Mouse (Mus musculus) heart, embryonic 15.5 days (tissue): ENCODE measurements around the gene Glp2r. TPM values are rescaled to one million over a fixed set of nuclear protein-coding genes. Genes with fewer than 3 reads are reported as not detected.

Source experiments
- ATAC-seq: fragments of 200-750 bp; cut with Nextera tagmentation; replicated peaks from 2 replicates; pipeline ENCODE4 v1.8.0; 2017; ENCODE audit warnings: low read depth, moderate TSS enrichment; ENCODE audit not compliant: insufficient number of reproducible peaks, insufficient read depth, low FRiP score
- H3K27ac ChIP-seq: fragments of 300-500 bp; sonication (generic); 2 replicates; pipeline ENCODE4 v1.5.1; 2015; ENCODE audit warnings: mild to moderate bottlenecking, inconsistent platforms
- H3K27me3 ChIP-seq: fragments of 300-500 bp; sonication (generic); 2 replicates; pipeline ENCODE4 v1.6.1; 2015; ENCODE audit warnings: inconsistent platforms
- H3K36me3 ChIP-seq: fragments of 300-500 bp; sonication (generic); 2 replicates; pipeline ENCODE4 v1.6.1; 2015; ENCODE audit warnings: mild to moderate bottlenecking, inconsistent platforms
- H3K4me1 ChIP-seq: fragments of 300-500 bp; sonication (generic); replicated peaks from 2 replicates; pipeline ENCODE4 v1.6.1; 2015; ENCODE audit warnings: inconsistent platforms
- H3K4me2 ChIP-seq: fragments of 300-500 bp; sonication (generic); 2 replicates; pipeline ENCODE4 v1.6.1; 2015; ENCODE audit warnings: inconsistent platforms, mild to moderate bottlenecking, moderate library complexity
- H3K4me3 ChIP-seq: fragments of 300-500 bp; sonication (generic); 2 replicates; pipeline ENCODE4 v1.5.1; 2015; ENCODE audit warnings: mild to moderate bottlenecking, inconsistent platforms
- H3K9ac ChIP-seq: fragments of 300-500 bp; sonication (generic); 2 replicates; pipeline ENCODE4 v1.6.1; 2015; ENCODE audit warnings: mild to moderate bottlenecking, inconsistent platforms
- H3K9me3 ChIP-seq: fragments of 300-500 bp; sonication (generic); replicated peaks from 2 replicates; pipeline ENCODE4 v1.6.1; 2016; ENCODE audit warnings: inconsistent platforms
- WGBS: fragments of 180-500 bp; shearing (Covaris S2); methylation state at CpG from one replicate; pipeline ENCODE4 v1.1.7; 2015; ENCODE audit warnings: mixed read lengths; 5-methylcytosine and 5-hydroxymethylcytosine counted together
- polyA plus RNA-seq: library from polyadenylated mRNA; unstranded; fragments of >200 nt; fragmentation: Nextera tagmentation; extraction: Ambion mirVana; gene quantifications from 2 replicates; pipeline ENCODE4 v1.2.1, GENCODE M21; 2015

Gene Glp2r
- polyA plus RNA-seq, 1 experiment from 2014 or later: not detected

DNA sequence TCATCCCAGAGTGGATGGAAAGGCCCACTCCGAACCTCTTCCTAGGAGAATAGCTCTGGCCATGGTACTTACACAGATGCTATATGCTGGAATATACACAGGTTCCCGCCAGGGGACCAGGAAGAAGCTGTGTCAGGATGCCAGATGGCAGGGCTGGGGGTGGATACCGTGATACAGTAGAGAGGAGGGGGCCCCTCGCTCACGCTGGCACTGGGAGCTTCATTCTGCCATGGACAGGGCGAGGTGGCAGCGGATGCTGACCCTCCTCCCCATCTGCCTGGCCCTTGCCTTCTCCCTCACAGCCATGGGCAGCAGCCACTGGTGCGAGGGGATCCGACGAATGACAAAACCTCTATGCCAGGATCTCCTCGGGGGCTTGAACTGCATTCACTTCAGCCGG, 3.4 kb upstream of the Glp2r start, which contains the start of gene Gsg1l2:
Gsg1l2 (plus strand) TSS at position 230 of the 400 bp plus-strand sequence.
- H3K4me2 ChIP-seq: no peak within 1 kb of the TSS
- 79% methylated on average over 12 of the region's 12 CpGs for WGBS
- H3K27ac ChIP-seq: no peak within 1 kb of the TSS
- no peak for ATAC-seq
- H3K36me3 ChIP-seq: no peaks in the 10 kb centered on the region
- no peaks in the 10 kb centered on the region for H3K27me3 ChIP-seq
- H3K9me3 ChIP-seq: no peaks in the 10 kb centered on the region
- no peak within 1 kb of the TSS for H3K4me3 ChIP-seq
- no peak within 1 kb of the TSS for H3K9ac ChIP-seq
- H3K4me1 ChIP-seq: no peaks in the 10 kb centered on the region; the same call in 1 of the 2 replicates

DNA sequence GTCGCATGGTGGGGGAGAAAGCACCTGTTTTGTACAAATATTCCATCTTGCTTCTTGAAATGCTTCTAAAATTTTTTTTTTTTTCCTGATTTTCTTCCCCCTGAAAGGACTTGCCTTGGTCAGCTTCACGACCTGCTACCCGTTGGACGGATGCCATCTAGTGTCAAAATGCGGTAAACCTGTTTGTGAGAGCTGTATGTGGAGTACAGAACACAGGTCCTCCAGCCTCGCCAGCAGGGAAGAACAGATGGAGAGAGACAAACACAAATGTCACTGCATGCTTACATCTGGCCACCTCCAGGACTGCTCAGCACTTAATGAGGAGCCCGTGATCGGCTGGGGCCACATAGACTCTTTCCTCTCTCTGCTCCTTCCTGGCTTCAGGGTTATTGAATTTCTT, 1.6 kb upstream of the Glp2r start:
- WGBS: 22% methylated on average over 8 of the region's 8 CpGs

DNA sequence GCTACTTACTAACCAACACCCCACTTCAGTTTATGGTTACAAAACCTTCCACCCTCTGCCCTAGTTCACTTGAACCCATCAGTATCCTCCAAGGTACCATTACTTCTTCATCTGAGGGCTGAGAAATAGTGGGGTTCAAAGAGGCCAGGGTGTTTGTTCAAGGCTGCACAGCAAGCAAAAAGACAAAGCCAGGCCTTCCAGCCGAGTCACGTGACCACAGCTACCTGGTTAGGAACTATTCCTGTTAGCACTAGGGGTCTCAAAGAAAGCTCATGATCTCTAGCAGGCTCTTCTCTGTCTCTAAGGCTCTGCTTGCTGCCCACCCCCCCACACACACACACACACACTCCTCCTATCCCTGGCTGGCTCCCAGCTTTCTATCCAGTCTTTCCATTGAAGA, 738 bp upstream of the Glp2r start:
- no peak overlapping the region for H3K4me3 ChIP-seq
- no peak overlapping the region for H3K4me2 ChIP-seq
- H3K4me1 ChIP-seq: no peaks in the 10 kb centered on the region; the same call in 1 of the 2 replicates
- H3K27me3 ChIP-seq: no peaks in the 10 kb centered on the region
- H3K9me3 ChIP-seq: no peaks in the 10 kb centered on the region
- WGBS: 69% methylated on average over 2 of the region's 2 CpGs
- ATAC-seq: no peak
- no peak overlapping the region for H3K27ac ChIP-seq
- H3K9ac ChIP-seq: no peak overlapping the region
- H3K36me3 ChIP-seq: no peaks in the 10 kb centered on the region

More for the DNA sequence above, 1.6 kb upstream of the Glp2r start:
- H3K4me1 ChIP-seq: no peaks in the 10 kb centered on the region; the same call in 1 of the 2 replicates
- H3K9ac ChIP-seq: no peak overlapping the region
- H3K36me3 ChIP-seq: no peaks in the 10 kb centered on the region
- H3K4me3 ChIP-seq: no peak overlapping the region
- H3K9me3 ChIP-seq: no peaks in the 10 kb centered on the region
- no peaks in the 10 kb centered on the region for H3K27me3 ChIP-seq
- ATAC-seq: no peak
- no peak overlapping the region for H3K27ac ChIP-seq
- H3K4me2 ChIP-seq: no peak overlapping the region

DNA sequence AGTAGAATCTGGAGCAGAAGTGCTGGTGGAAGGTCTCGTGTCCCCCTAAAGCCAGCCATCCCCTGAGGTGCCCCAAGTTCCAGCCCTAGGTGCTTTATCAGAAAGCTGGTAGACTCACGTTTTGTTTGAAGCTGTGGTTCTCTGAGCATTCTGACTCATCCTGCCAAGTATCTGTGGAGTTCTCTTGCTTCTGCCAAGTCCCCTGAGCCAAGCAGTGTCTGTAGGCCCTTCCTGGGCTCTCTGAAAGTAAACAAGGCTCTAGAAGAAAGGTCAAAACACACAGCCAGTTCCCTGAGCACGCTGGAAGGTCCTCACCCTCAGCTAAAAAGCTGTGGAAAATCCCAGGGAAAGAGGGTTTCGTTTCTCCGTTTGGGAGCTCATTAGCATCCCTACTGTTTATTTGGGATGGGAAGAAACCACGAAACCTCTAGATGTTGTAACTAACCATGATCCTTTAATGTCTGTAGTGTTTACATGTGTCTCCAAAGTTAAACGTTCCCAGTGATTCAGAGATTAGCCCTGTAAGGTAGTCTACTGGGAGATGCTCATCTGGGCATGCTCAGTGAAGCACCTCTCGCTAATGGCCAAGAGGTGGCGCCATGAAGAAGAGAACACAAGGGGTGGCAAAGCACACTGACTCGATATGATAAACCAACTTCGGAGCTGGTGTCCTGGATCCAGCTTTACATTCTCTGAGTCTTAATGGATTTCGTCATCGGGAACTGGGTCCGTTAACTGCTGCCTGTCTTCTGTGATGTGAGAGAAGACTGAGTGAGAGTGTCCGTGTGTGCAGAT, 13.4 kb downstream of the Glp2r start:
- H3K4me1 ChIP-seq: no peaks in the 10 kb centered on the region
- no peak overlapping the region for H3K4me2 ChIP-seq
- no peaks in the 10 kb centered on the region for H3K36me3 ChIP-seq
- WGBS: 63% methylated on average over 15 of the region's 15 CpGs
- ATAC-seq: no peak
- no peaks in the 10 kb centered on the region for H3K27me3 ChIP-seq
- H3K27ac ChIP-seq: no peak overlapping the region
- no peaks in the 10 kb centered on the region for H3K9me3 ChIP-seq
- H3K9ac ChIP-seq: no peak overlapping the region
- no peak overlapping the region for H3K4me3 ChIP-seq

GRCm38 (mm10) chr11:67756287-67756686, 14.7 kb downstream of the Glp2r start:
- no peak overlapping the region for H3K9ac ChIP-seq
- ATAC-seq: no peak
- H3K4me2 ChIP-seq: no peak overlapping the region
- no peaks in the 10 kb centered on the region for H3K9me3 ChIP-seq
- no peaks in the 10 kb centered on the region for H3K4me1 ChIP-seq
- H3K4me3 ChIP-seq: no peak overlapping the region
- no peaks in the 10 kb centered on the region for H3K36me3 ChIP-seq
- no peaks in the 10 kb centered on the region for H3K27me3 ChIP-seq
- no peak overlapping the region for H3K27ac ChIP-seq
- WGBS: 82% methylated on average over 1 of the region's 1 CpGs

DNA sequence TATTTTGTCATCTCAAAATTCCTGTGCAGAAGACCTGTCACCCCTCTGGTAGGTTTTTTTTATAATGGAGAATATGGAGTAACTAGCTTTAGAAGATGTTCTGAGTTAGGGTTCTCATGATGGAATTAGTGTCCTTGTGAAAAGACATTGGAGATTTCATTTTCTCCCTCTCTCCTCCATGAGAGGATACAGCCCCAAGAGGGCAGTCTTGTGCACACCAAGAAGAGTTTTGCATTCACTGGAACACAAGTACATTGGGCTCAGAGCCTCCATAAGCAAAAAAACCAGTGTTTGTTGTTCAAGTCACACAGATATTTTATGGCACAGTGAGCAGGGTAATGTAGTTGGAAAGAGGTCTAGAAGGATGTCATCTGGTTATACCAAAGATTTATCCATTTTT, 29.4 kb downstream of the Glp2r start:
- Histone ChIP-seq H3K36me3 (no peaks in the 10 kb centered on the region), H3K27ac (no peak overlapping the region), H3K27me3 (no peaks in the 10 kb centered on the region), H3K4me1 (no peaks in the 10 kb centered on the region), H3K4me2 (no peak overlapping the region), H3K9ac (no peak overlapping the region), H3K9me3 (no peaks in the 10 kb centered on the region), H3K4me3 (no peak overlapping the region)
- no peak for ATAC-seq

GRCm38 (mm10) chr11:67738846-67739490, 32.0 kb downstream of the Glp2r start:
- H3K4me3 ChIP-seq: no peak overlapping the region
- 86% methylated on average over 5 of the region's 5 CpGs for WGBS
- H3K9me3 ChIP-seq: no peaks in the 10 kb centered on the region
- H3K27ac ChIP-seq: no peak overlapping the region
- no peaks in the 10 kb centered on the region for H3K27me3 ChIP-seq
- H3K9ac ChIP-seq: no peak overlapping the region
- no peak overlapping the region for H3K4me2 ChIP-seq
- H3K4me1 ChIP-seq: no peaks in the 10 kb centered on the region
- no peak for ATAC-seq
- H3K36me3 ChIP-seq: no peaks in the 10 kb centered on the region

- no peak overlapping the region for H3K9ac ChIP-seq
- H3K27me3 ChIP-seq: no peaks in the 10 kb centered on the region
- no peak overlapping the region for H3K4me2 ChIP-seq
- H3K36me3 ChIP-seq: no peaks in the 10 kb centered on the region
- ATAC-seq: no peak
- WGBS: 76% methylated on average over 6 of the region's 6 CpGs
- no peak overlapping the region for H3K27ac ChIP-seq
- H3K4me3 ChIP-seq: no peak overlapping the region
- H3K4me1 ChIP-seq: no peaks in the 10 kb centered on the region
- no peaks in the 10 kb centered on the region for H3K9me3 ChIP-seq
Observed at GRCm38 (mm10) chr11:67738345-67738744, 32.6 kb downstream of the Glp2r start.

DNA sequence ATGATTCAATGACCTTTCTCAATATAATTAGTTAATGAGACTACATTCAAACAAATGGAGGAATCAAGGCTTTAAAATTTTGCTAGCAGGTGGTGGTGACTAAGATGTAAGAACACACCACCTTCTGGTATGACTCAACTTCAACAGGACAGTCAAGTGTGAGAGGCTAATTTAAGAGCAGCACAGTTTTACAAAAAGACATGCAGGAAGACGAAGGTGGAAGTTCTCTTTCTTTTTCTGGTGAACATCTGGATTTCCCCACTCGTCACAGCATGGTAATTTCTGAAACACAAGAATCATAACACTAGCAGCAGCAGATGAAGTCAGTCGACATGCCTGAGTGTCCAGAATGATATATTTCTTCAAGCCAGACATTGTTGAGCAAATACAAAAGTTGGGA, 36.4 kb downstream of the Glp2r start:
- H3K4me3 ChIP-seq: no peak overlapping the region
- no peaks in the 10 kb centered on the region for H3K4me1 ChIP-seq
- H3K27me3 ChIP-seq: no peaks in the 10 kb centered on the region
- WGBS: 61% methylated on average over 3 of the region's 3 CpGs
- ATAC-seq: no peak
- H3K4me2 ChIP-seq: no peak overlapping the region
- H3K27ac ChIP-seq: no peak overlapping the region
- no peak overlapping the region for H3K9ac ChIP-seq
- H3K9me3 ChIP-seq: no peaks in the 10 kb centered on the region
- no peaks in the 10 kb centered on the region for H3K36me3 ChIP-seq

DNA sequence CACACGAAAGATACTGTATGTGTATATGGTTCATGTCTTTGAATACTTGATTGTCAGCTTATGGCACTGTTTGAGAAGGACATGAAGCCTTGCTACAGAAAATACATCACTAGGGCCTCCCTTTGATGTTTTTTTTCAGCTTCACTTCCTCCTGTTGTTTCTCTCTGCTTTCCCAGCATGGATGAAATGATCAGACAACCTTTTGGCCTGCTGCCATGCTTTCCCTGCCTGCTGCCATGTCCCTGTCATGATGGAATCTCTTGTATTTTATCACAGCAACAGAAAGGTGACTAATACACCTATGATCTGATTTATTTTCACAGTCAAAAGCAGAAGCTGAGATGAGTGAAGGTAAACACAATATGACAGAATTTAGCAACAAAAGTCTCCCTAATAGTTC, 37.2 kb downstream of the Glp2r start:
- WGBS: 69% methylated on average over 1 of the region's 1 CpGs
- no peaks in the 10 kb centered on the region for H3K36me3 ChIP-seq
- no peaks in the 10 kb centered on the region for H3K27me3 ChIP-seq
- no peak for ATAC-seq
- no peak overlapping the region for H3K9ac ChIP-seq
- H3K4me1 ChIP-seq: no peaks in the 10 kb centered on the region
- no peak overlapping the region for H3K4me2 ChIP-seq
- H3K27ac ChIP-seq: no peak overlapping the region
- H3K4me3 ChIP-seq: no peak overlapping the region
- no peaks in the 10 kb centered on the region for H3K9me3 ChIP-seq

GRCm38 (mm10) chr11:67731056-67731455, 39.9 kb downstream of the Glp2r start:
- no peak overlapping the region for H3K9ac ChIP-seq
- H3K4me2 ChIP-seq: no peak overlapping the region
- no peaks in the 10 kb centered on the region for H3K36me3 ChIP-seq
- no peaks in the 10 kb centered on the region for H3K9me3 ChIP-seq
- WGBS: 82% methylated on average over 2 of the region's 2 CpGs
- no peaks in the 10 kb centered on the region for H3K27me3 ChIP-seq
- ATAC-seq: no peak
- H3K4me1 ChIP-seq: peaks cover 9% of the 10 kb centered on the region
- H3K4me3 ChIP-seq: no peak overlapping the region
- H3K27ac ChIP-seq: no peak overlapping the region

- Histone ChIP-seq H3K4me2 (no peak overlapping the region), H3K9ac (no peak overlapping the region), H3K9me3 (no peaks in the 10 kb centered on the region), H3K36me3 (no peaks in the 10 kb centered on the region), H3K27ac (no peak overlapping the region), H3K4me3 (no peak overlapping the region), H3K4me1 (peaks cover 9% of the 10 kb centered on the region), H3K27me3 (no peaks in the 10 kb centered on the region)
- no peak for ATAC-seq
Observed at GRCm38 (mm10) chr11:67728726-67729125, 42.2 kb downstream of the Glp2r start.
